Mouse (Mus musculus): ENCODE data around the gene Etv1. TPM values are rescaled to one million over a fixed set of nuclear protein-coding genes. Genes with fewer than 3 reads are reported as not detected.
A peak's percentile ranks its signal among the peaks of the same experiment; 100 is the strongest.
"Not testable (repeated sequence)": the region's sequence is repeated elsewhere in the genome, so short reads cannot be mapped to it uniquely, and the experiment has no call there.

The Etv1 gene
- polyA plus RNA-seq, 1 experiment from 2014 or later, result 22.3 TPM

DNA sequence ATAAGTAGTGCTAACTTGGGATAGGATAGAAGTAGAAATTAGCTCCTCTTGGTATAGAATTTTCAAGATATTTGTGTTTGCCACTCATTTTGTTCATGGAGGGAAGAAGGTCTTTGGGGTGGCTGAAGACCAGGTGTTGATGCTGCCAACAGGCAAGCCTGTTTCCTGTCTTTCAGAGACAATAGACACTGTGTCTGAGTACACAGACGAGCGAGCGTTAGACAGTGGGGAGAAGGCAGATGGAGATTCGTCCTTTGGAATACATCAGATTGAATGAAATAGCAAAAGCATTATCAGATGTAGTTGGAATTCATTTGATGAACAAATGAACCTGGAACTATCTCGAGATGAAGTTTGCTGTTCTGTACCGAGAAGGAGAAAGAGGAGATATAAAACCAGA is 33.2 kb downstream of the Etv1 start:
- ATAC-seq (ENCODE audit: low FRiP score) (no peak), DNase-seq (ENCODE audit: low spot score) (no peak)
- H3K4me3 ChIP-seq (replicated peaks; ENCODE audit: low read length), result no peak overlapping the region
- WGBS, result 70% methylated on average over 6 of the region's 6 CpGs
- no peaks in the 10 kb centered on the region for H3K27me3 ChIP-seq (ENCODE audit: control insufficient read depth, insufficient read depth, low read length)
- H3K9ac ChIP-seq, result no peak overlapping the region
- H3K27ac ChIP-seq, result no peak overlapping the region
- no peaks in the 10 kb centered on the region for H3K9me3 ChIP-seq (ENCODE audit: control insufficient read depth, low read length)
- H3K4me2 ChIP-seq (replicated peaks), result no peak overlapping the region
- no peaks in the 10 kb centered on the region for H3K36me3 ChIP-seq (replicated peaks; ENCODE audit: control insufficient read depth, insufficient read depth)
- H3K4me1 ChIP-seq (replicated peaks; ENCODE audit: control insufficient read depth, insufficient read depth, low read length), result no peaks in the 10 kb centered on the region

DNA sequence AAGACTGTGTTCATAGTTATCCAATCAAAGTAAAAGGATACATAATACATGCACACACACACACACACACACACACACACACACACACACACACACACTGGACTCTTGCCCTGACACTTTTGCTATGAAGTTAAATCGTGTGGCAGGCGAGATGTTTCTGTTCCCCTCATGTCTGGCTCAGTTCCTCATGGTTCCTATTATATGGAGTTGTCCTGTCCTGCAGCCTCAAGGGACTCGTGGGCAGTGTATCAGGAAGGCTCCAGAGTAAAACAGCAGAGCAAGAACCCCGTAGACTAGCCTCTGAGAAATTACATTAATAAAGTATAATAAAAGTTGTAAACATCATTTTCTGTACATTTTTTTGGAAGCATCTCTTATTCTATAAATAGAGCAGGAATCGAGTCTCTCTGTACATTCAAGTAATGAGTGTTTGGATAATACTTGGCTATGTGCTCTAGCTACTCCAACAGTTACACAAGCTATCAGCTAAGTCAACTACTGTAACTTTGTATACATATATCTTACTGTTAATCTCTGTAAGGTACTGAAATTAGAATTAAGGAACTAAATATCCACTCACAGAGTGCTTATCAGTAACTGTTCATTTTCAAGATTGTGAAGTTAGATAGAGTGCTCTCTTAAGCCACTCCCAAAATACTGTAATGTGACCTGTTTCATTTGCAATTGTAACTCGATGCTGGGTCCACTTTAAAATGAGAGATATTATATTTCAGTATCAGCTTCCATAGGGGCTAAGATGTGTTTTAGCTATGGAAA is 35.0 kb downstream of the Etv1 start:
- Histone ChIP-seq H3K27me3 (ENCODE audit: control insufficient read depth, insufficient read depth, low read length) (no peaks in the 10 kb centered on the region), H3K4me1 (replicated peaks; ENCODE audit: control insufficient read depth, insufficient read depth, low read length) (no peaks in the 10 kb centered on the region), H3K36me3 (replicated peaks; ENCODE audit: control insufficient read depth, insufficient read depth) (no peaks in the 10 kb centered on the region), H3K27ac (no peak overlapping the region), H3K4me3 (replicated peaks; ENCODE audit: low read length) (no peak overlapping the region), H3K4me2 (replicated peaks) (no peak overlapping the region), H3K9me3 (ENCODE audit: control insufficient read depth, low read length) (no peaks in the 10 kb centered on the region), H3K9ac (no peak overlapping the region)
- ATAC-seq (ENCODE audit: low FRiP score) (no peak), DNase-seq (ENCODE audit: low spot score) (no peak)
- 85% methylated on average over 6 of the region's 6 CpGs for WGBS

DNA sequence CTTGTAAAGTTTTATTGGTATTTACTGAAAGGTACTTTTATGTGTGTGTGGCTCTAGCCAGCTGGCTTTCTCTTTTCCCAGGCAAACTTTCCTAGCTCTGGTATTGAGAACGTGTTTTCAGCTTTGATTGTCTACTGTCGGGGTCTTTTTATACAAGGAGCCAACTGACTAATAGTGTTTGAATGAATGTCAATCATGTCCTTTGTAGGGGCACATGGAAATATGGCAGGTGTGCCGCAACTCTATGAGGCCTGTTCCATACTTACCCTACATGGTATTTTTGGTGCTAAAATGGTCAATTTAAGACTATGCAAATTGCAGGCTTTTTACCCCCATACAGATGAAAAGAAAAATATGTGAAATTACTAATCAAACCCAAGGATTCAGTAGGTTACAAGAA is 37.1 kb downstream of the Etv1 start:
- H3K27me3 ChIP-seq (ENCODE audit: control insufficient read depth, insufficient read depth, low read length), result no peaks in the 10 kb centered on the region
- H3K36me3 ChIP-seq (replicated peaks; ENCODE audit: control insufficient read depth, insufficient read depth), result no peaks in the 10 kb centered on the region
- H3K9me3 ChIP-seq (ENCODE audit: control insufficient read depth, low read length), result no peaks in the 10 kb centered on the region
- no peak overlapping the region for H3K27ac ChIP-seq
- H3K4me2 ChIP-seq (replicated peaks), result no peak overlapping the region
- DNase-seq (ENCODE audit: low spot score) (no peak), ATAC-seq (ENCODE audit: low FRiP score) (no peak)
- H3K4me3 ChIP-seq (replicated peaks; ENCODE audit: low read length), result no peak overlapping the region
- H3K9ac ChIP-seq, result no peak overlapping the region
- WGBS, result 47% methylated on average over 3 of the region's 3 CpGs
- no peaks in the 10 kb centered on the region for H3K4me1 ChIP-seq (replicated peaks; ENCODE audit: control insufficient read depth, insufficient read depth, low read length)

DNA sequence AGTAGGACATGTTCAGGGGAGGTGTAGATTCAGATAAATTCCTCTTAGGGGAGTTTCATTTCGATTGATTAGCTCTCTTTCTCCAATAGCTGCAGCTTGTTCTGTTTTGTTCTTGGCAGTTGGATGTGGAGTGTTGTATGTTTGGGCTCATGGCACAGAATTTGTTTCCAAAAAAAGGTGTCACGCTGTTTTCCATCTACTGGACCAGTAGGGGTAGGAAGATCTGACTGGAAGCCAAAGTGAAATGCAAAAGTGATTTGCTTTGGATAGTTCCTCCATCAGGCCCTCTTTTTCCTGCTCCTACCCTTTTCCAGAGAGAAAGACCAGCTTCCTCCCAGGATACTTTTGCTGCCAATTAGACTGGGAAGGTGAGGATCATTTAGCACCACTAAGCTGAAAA is 39.1 kb downstream of the Etv1 start:
- Histone ChIP-seq H3K4me2 (replicated peaks) (no peak overlapping the region), H3K4me3 (replicated peaks; ENCODE audit: low read length) (no peak overlapping the region), H3K9me3 (ENCODE audit: control insufficient read depth, low read length) (no peaks in the 10 kb centered on the region), H3K9ac (no peak overlapping the region), H3K27me3 (ENCODE audit: control insufficient read depth, insufficient read depth, low read length) (no peaks in the 10 kb centered on the region), H3K36me3 (replicated peaks; ENCODE audit: control insufficient read depth, insufficient read depth) (no peaks in the 10 kb centered on the region), H3K4me1 (replicated peaks; ENCODE audit: control insufficient read depth, insufficient read depth, low read length) (no peaks in the 10 kb centered on the region), H3K27ac (no peak overlapping the region)
- DNase-seq (ENCODE audit: low spot score), result no peak
- no peak for ATAC-seq (ENCODE audit: low FRiP score)
- 90% methylated on average over 2 of the region's 2 CpGs for WGBS

DNA sequence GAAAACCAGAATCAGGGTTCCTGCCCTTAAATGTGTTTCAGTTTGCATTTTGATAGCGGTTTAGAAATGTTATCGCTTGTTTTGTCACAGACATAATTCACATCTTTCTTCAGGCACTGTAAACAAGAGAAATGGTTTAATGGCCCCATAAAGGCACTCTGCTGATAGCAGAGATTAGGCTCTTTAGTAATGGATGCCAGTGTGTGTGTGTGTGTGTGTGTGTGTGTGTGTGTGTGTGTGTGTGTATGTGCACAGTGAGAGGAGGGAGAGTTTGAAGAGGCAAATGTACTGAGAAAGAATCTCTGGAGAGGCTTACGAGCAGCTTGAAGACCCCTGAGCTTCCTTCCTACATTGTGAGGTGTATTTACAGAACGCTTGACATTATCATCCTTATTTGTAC is 41.5 kb downstream of the Etv1 start:
- Histone ChIP-seq H3K27ac (no peak overlapping the region), H3K4me3 (replicated peaks; ENCODE audit: low read length) (no peak overlapping the region), H3K9ac (no peak overlapping the region), H3K36me3 (replicated peaks; ENCODE audit: control insufficient read depth, insufficient read depth) (no peaks in the 10 kb centered on the region), H3K9me3 (ENCODE audit: control insufficient read depth, low read length) (no peaks in the 10 kb centered on the region), H3K4me1 (replicated peaks; ENCODE audit: control insufficient read depth, insufficient read depth, low read length) (no peaks in the 10 kb centered on the region), H3K27me3 (ENCODE audit: control insufficient read depth, insufficient read depth, low read length) (no peaks in the 10 kb centered on the region), H3K4me2 (replicated peaks) (no peak overlapping the region)
- ATAC-seq (ENCODE audit: low FRiP score) (no peak), DNase-seq (ENCODE audit: low spot score) (no peak)
- WGBS, result 82% methylated on average over 4 of the region's 4 CpGs

DNA sequence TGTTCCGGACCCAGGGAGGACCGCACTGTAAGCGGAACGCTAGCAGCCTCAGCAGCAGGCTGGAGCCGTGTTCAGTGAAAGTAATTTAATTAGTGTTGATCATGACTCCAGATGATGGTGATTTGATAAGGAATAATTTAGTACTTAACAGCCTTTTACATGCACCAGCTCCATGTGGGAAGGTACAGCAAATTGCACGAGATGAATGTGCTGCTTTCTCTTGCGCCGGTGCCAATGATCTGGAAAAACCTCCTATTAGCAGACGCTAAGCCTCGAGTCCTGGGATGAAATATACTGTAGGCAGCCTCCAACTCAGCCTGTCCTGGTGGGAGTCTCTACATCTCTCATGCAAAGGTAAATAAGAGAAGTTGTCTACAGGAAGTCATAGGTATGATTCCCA is 45.2 kb downstream of the Etv1 start:
- ATAC-seq (ENCODE audit: low FRiP score) (peak; percentile 53), DNase-seq (ENCODE audit: low spot score) (no peak)
- Histone ChIP-seq H3K4me3 (replicated peaks; ENCODE audit: low read length) (no peak overlapping the region), H3K27me3 (ENCODE audit: control insufficient read depth, insufficient read depth, low read length) (no peaks in the 10 kb centered on the region), H3K4me1 (replicated peaks; ENCODE audit: control insufficient read depth, insufficient read depth, low read length) (no peaks in the 10 kb centered on the region), H3K4me2 (replicated peaks) (0 out of 2 replicates have a peak overlapping the region, but pooled peaks have one; percentile 27), H3K36me3 (replicated peaks; ENCODE audit: control insufficient read depth, insufficient read depth) (no peaks in the 10 kb centered on the region), H3K9ac (no peak overlapping the region), H3K27ac (no peak overlapping the region), H3K9me3 (ENCODE audit: control insufficient read depth, low read length) (no peaks in the 10 kb centered on the region)
- 60% methylated on average over 10 of the region's 10 CpGs for WGBS

DNA sequence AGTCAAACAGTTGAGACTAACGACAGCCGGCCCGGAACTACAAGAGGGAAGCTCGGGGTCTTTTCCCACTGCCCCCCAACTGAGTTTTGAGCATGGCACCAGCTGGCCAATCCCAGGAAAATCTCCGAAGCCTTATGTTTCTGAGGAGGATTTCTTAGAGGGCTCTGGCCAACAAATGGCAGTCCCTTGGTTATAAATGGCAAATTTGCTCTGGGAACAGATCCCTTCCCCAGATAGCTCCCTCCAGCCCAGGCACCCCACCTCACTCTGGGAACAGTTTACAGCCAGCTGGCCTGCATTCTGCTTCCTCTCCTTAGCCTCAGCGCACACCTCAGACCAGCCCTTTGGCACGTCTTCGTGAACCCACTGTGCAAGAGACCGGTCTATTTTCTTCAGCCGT is 53.8 kb downstream of the Etv1 start:
- Histone ChIP-seq H3K27me3 (ENCODE audit: control insufficient read depth, insufficient read depth, low read length) (no peaks in the 10 kb centered on the region), H3K27ac (no peak overlapping the region), H3K36me3 (replicated peaks; ENCODE audit: control insufficient read depth, insufficient read depth) (no peaks in the 10 kb centered on the region), H3K9ac (no peak overlapping the region), H3K4me3 (replicated peaks; ENCODE audit: low read length) (no peak overlapping the region), H3K4me2 (replicated peaks) (no peak overlapping the region), H3K4me1 (replicated peaks; ENCODE audit: control insufficient read depth, insufficient read depth, low read length) (no peaks in the 10 kb centered on the region), H3K9me3 (ENCODE audit: control insufficient read depth, low read length) (no peaks in the 10 kb centered on the region)
- 93% methylated on average over 10 of the region's 10 CpGs for WGBS
- DNase-seq (ENCODE audit: low spot score), result no peak
- ATAC-seq (ENCODE audit: low FRiP score), result no peak

DNA sequence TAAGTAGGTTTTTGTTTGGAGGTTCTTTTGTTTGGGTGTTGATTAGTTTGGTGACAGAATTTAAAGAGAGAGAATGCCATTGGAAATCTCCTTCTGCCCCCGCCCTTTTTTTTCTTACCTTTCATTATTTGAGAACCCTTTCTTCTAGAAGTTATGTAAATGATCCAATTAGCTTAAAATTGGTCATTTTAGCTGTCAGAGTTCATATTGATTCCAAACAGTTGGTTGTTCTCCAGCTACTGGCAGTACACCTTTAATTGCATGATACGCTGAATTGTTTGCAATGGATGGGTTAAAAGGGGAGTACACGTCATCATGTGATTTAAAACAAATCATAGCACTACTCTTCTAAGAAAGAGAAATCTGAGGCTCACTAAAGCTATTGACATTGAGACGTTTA is 55.4 kb downstream of the Etv1 start:
- ATAC-seq (ENCODE audit: low FRiP score) (no peak), DNase-seq (ENCODE audit: low spot score) (no peak)
- Histone ChIP-seq H3K4me3 (replicated peaks; ENCODE audit: low read length) (no peak overlapping the region), H3K4me1 (replicated peaks; ENCODE audit: control insufficient read depth, insufficient read depth, low read length) (no peaks in the 10 kb centered on the region), H3K27me3 (ENCODE audit: control insufficient read depth, insufficient read depth, low read length) (no peaks in the 10 kb centered on the region), H3K4me2 (replicated peaks) (no peak overlapping the region), H3K27ac (no peak overlapping the region), H3K9ac (no peak overlapping the region), H3K36me3 (replicated peaks; ENCODE audit: control insufficient read depth, insufficient read depth) (no peaks in the 10 kb centered on the region), H3K9me3 (ENCODE audit: control insufficient read depth, low read length) (no peaks in the 10 kb centered on the region)
- 85% methylated on average over 4 of the region's 4 CpGs for WGBS

DNA sequence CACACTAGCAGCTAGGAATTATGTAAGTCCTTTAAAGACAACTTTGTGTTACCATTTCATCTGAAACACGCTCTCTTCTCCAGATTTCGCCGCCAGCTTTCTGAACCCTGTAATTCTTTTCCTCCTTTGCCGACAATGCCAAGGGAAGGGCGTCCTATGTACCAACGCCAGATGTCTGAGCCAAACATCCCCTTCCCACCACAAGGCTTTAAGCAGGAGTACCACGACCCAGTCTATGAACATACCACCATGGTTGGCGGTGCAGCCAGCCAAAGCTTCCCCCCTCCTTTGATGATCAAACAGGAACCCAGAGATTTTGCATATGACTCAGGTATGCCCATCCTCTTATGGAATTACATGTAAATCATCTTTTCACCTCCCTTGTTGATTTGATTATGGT is 55.8 kb downstream of the Etv1 start:
- H3K36me3 ChIP-seq (replicated peaks; ENCODE audit: control insufficient read depth, insufficient read depth); H3K4me3 ChIP-seq (replicated peaks; ENCODE audit: low read length); H3K9ac ChIP-seq; DNase-seq (ENCODE audit: low spot score); H3K27ac ChIP-seq; H3K9me3 ChIP-seq (ENCODE audit: control insufficient read depth, low read length); H3K27me3 ChIP-seq (ENCODE audit: control insufficient read depth, insufficient read depth, low read length); H3K4me2 ChIP-seq (replicated peaks); H3K4me1 ChIP-seq (replicated peaks; ENCODE audit: control insufficient read depth, insufficient read depth, low read length); ATAC-seq (ENCODE audit: low FRiP score): not testable (repeated sequence)
- 95% methylated on average over 6 of the region's 8 CpGs for WGBS

DNA sequence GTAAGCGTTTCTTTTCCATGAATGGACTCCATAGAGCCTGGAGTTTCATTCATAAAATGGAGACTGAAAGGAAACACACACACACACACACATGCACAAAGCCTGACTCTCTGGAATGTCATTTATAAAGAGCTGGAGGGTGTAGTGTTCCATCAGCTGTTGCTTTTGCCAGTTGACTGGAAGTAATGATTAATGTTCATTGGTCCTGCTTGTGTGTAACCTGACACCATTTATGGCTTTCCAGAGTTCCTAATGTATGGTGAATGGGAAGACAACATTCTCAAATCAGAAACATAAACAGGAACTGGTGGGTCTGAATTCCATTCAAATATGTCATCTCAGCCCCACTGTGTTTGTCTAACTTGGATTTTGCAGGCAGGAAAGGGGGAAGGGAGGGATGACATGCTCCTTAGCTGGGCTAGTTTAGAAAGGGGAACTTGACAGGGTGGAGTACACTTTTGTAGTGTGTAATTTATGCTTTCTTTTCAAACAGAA is 64.7 kb downstream of the Etv1 start:
- no peak overlapping the region for H3K4me3 ChIP-seq (replicated peaks; ENCODE audit: low read length)
- no peak overlapping the region for H3K9ac ChIP-seq
- peak; percentile 80 for ATAC-seq (ENCODE audit: low FRiP score)
- no peak overlapping the region for H3K4me2 ChIP-seq (replicated peaks)
- H3K27ac ChIP-seq, result no peak overlapping the region
- H3K9me3 ChIP-seq (ENCODE audit: control insufficient read depth, low read length), result no peaks in the 10 kb centered on the region
- 3% methylated on average over 1 of the region's 1 CpGs for WGBS
- H3K36me3 ChIP-seq (replicated peaks; ENCODE audit: control insufficient read depth, insufficient read depth), result no peaks in the 10 kb centered on the region
- no peaks in the 10 kb centered on the region for H3K27me3 ChIP-seq (ENCODE audit: control insufficient read depth, insufficient read depth, low read length)
- H3K4me1 ChIP-seq (replicated peaks; ENCODE audit: control insufficient read depth, insufficient read depth, low read length), result no peaks in the 10 kb centered on the region
- no peak for DNase-seq (ENCODE audit: low spot score)
